Mouse (Mus musculus): Measurements from ENCODE around the gene Agap1.

- no peak for TF ChIP-seq CTCF (IDR thresholded peaks at IDR 0.05; ENCODE audit: low read depth)
- TF ChIP-seq EP300 (optimal IDR thresholded peaks at IDR 0.05): no peak
Measured at GRCm38 (mm10) chr1:89596223-89596622, 141.6 kb downstream of the Agap1 start.

Data from stomach, postnatal 0 days (tissue).